Mouse (Mus musculus): Measurements from ENCODE around the gene Lcn2. TPM values are rescaled to one million over a fixed set of nuclear protein-coding genes. Genes with fewer than 3 reads are reported as not detected.

The Lcn2 gene
- polyA plus RNA-seq (2014; fragmentation: Nextera tagmentation; extraction: Ambion mirVana): 0.35 and 0.40 TPM in 2 replicates

DNA sequence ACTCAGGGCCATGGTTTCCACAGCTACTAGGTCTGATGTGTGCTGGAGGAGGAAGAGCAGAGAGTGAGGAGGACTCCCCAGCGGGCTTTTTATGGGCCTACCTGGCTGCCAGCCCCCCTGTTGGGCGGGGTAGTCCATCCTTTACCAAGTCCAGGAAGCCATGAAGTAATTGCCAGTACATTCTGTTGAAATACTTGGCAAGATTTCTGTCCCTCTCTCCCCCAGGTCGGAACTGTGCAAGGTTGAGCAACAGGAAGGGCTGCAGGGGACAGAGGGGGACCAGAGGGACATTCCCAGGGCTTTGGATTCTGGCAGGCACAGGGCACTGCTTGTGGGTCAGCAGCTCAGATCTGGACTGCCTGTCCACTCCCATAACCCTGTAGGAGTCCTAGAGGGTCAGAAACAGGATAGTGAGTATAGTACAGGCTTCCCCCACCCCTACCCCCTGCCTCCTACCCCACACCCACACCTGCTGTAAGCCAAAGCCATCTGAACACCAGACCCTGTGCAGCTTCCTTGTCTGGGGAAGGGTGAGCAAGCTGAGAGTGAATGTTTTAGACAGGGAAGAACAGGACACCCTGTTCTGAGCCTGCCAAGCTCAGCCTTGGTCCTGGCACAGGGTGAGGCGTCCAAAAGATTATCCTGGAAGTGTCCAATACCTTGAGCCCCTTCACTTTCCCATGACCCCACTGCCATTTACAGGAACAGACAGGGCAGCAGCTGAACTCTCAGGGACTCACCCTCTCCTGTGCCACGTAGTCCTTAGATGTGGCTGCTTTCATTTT, at the start of gene Lcn2:
Gene Lcn2 (minus strand): TSS at position 547 of the 785 bp plus-strand sequence.
- ATAC-seq (ENCODE audit: low read depth): no peak
- WGBS: 63% methylated on average over 5 of the region's 5 CpGs

DNA sequence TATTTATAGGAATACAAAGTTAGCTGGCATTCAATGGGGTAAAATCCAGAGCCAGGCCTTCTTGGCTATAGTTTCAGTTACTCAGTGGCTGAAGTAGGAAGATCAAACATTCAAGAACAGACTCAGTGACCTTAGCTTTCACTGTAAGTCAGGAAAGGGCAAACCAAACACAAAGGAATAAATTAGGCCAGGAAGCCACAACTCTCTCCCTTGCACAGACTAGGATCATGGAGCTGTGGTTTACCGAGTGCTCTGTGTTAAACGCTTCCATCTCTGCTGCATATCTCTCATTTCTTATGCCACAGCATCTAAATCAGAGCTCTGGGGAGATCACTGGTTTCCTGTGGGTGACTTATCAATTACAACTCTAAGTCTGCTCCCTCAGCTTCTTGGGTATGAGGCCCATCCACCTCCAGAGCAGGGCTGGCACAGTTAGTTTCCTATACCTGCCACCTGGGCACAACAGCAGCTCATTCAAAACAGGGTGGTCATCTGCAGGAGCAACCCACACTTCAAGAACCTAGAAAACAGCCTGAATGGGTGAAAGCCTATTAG, 49.6 kb upstream of the Lcn2 start:
- no peak overlapping the region for H3K9ac ChIP-seq (replicated peaks; ENCODE audit: low read depth, low read length)
- 0 out of 2 replicates have a peak, but pooled peaks cover 10% of the 10 kb centered on the region for H3K4me1 ChIP-seq (ENCODE audit: control insufficient read depth, insufficient read depth, low read length)
- no peak overlapping the region for H3K4me2 ChIP-seq (ENCODE audit: low read depth, low read length)
- H3K27me3 ChIP-seq (ENCODE audit: control insufficient read depth, insufficient read depth, low read length): no peaks in the 10 kb centered on the region
- WGBS: 59% methylated on average over 2 of the region's 2 CpGs
- peak overlapping the region; percentile 45; the same call in 1 of the 2 replicates for H3K27ac ChIP-seq (ENCODE audit: low read depth, low read length)
- ATAC-seq (ENCODE audit: low read depth): no peak
- H3K36me3 ChIP-seq (ENCODE audit: control insufficient read depth, insufficient read depth, low read length): no peaks in the 10 kb centered on the region
- no peaks in the 10 kb centered on the region for H3K9me3 ChIP-seq (ENCODE audit: control insufficient read depth, low read length)
- H3K4me3 ChIP-seq (ENCODE audit: low read depth, low read length): no peak overlapping the region

More for the DNA sequence above, at the start of gene Lcn2:
- Histone ChIP-seq H3K36me3 (ENCODE audit: control insufficient read depth, insufficient read depth, low read length) (no peaks in the 10 kb centered on the region), H3K9ac (replicated peaks; ENCODE audit: low read depth, low read length) (no peak within 1 kb of the TSS), H3K4me2 (ENCODE audit: low read depth, low read length) (no peak within 1 kb of the TSS), H3K4me3 (ENCODE audit: low read depth, low read length) (no peak within 1 kb of the TSS), H3K27ac (ENCODE audit: low read depth, low read length) (no peak within 1 kb of the TSS), H3K9me3 (ENCODE audit: control insufficient read depth, low read length) (no peaks in the 10 kb centered on the region), H3K27me3 (ENCODE audit: control insufficient read depth, insufficient read depth, low read length) (no peaks in the 10 kb centered on the region), H3K4me1 (ENCODE audit: control insufficient read depth, insufficient read depth, low read length) (no peaks in the 10 kb centered on the region)

DNA sequence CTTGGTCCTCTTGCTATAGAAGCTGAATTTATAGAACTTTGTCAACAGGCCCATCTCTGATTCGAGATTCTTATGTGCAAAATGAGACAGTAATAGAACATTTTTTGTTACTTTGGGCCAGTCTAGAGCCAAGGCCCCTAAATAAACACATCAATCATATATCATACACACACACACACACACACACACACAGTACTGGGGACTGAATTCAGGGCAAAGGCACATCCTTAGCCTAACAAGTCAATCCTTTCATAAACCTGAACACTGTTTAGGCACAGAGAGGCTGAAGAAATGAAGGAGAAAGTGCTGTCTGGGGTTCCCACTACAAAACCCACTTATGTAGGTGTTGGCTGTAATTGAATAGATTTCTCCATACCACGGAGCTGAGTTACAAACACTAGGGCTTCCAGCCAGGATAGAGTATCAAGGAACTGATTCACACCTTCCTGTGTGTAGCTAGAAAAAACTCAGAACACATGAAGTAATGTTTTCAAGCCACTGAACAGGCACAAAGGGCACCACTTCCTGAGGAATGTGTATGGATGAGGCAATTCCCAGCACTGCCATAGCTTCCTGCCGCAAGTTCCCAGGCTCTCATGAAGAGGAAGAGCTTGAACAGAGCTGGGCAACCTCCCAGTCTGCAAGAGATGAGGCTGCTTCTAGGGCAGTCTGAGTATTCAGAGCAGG, 48.8 kb upstream of the Lcn2 start:
- H3K36me3 ChIP-seq (ENCODE audit: control insufficient read depth, insufficient read depth, low read length): no peaks in the 10 kb centered on the region
- no peak overlapping the region for H3K4me2 ChIP-seq (ENCODE audit: low read depth, low read length)
- H3K9ac ChIP-seq (replicated peaks; ENCODE audit: low read depth, low read length): no peak overlapping the region
- WGBS: 39% methylated on average over 3 of the region's 3 CpGs
- peak overlapping the region; percentile 45; the same call in 1 of the 2 replicates for H3K27ac ChIP-seq (ENCODE audit: low read depth, low read length)
- ATAC-seq (ENCODE audit: low read depth): peak; percentile 34; the same call in 1 of the 2 replicates
- H3K4me3 ChIP-seq (ENCODE audit: low read depth, low read length): no peak overlapping the region
- no peaks in the 10 kb centered on the region for H3K9me3 ChIP-seq (ENCODE audit: control insufficient read depth, low read length)
- no peaks in the 10 kb centered on the region for H3K27me3 ChIP-seq (ENCODE audit: control insufficient read depth, insufficient read depth, low read length)
- H3K4me1 ChIP-seq (ENCODE audit: control insufficient read depth, insufficient read depth, low read length): 0 out of 2 replicates have a peak, but pooled peaks cover 10% of the 10 kb centered on the region

DNA sequence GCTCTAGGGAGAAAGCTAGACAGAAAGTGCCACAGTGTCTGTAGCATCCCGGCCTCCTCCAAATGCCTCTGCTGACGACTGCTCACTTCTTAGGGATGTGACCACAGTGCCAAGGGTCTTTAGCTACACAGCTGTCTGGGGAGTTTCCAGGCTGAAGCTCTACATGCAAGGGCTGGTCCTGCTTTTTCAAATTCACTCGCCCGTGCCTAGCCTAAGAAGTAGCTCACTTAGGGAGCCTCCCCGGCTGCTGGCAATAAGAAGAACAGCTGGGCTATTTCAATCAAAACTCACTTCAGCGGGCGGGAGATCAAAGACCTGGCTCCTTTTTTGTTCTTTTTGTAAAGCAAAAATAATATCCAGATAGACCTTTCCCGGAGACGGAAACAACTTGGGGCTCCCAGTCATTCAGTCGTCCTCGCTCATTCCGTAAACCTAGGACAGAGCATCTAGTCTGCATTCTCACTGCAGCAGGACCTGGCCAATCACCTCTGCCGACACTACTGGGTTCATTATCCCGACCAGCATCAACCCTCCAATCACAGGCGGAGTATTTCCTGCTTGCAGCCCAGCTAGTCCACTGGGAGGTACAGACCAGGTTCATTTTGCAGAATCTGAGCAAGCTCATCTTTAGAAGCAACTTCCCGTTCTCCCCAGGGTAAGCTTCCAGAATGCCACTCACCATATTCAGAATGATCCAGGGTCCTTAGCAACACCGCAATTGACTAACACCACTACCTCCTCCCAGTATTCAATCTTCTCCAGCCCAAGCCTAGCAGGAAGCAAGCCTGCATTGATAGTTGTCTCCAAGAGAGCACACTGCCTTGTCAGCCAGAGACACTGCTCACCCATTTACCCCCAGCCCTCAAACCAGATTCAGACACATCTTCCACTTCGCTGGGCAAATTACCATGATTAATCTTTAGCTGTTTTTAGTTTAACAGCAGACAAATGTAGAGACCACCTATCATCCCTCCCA, 42.9 kb upstream of the Lcn2 start:
- Histone ChIP-seq H3K4me2 (ENCODE audit: low read depth, low read length) (peak overlapping the region; percentile 66), H3K9ac (replicated peaks; ENCODE audit: low read depth, low read length) (peak overlapping the region; percentile 83), H3K9me3 (ENCODE audit: control insufficient read depth, low read length) (no peaks in the 10 kb centered on the region), H3K36me3 (ENCODE audit: control insufficient read depth, insufficient read depth, low read length) (no peaks in the 10 kb centered on the region), H3K4me3 (ENCODE audit: low read depth, low read length) (peak overlapping the region; percentile 54), H3K27me3 (ENCODE audit: control insufficient read depth, insufficient read depth, low read length) (no peaks in the 10 kb centered on the region), H3K4me1 (ENCODE audit: control insufficient read depth, insufficient read depth, low read length) (peaks cover 37% of the 10 kb centered on the region), H3K27ac (ENCODE audit: low read depth, low read length) (peak overlapping the region; percentile 91)
- ATAC-seq (ENCODE audit: low read depth): peak; percentile 95
- 6% methylated on average over 18 of the region's 18 CpGs for WGBS

DNA sequence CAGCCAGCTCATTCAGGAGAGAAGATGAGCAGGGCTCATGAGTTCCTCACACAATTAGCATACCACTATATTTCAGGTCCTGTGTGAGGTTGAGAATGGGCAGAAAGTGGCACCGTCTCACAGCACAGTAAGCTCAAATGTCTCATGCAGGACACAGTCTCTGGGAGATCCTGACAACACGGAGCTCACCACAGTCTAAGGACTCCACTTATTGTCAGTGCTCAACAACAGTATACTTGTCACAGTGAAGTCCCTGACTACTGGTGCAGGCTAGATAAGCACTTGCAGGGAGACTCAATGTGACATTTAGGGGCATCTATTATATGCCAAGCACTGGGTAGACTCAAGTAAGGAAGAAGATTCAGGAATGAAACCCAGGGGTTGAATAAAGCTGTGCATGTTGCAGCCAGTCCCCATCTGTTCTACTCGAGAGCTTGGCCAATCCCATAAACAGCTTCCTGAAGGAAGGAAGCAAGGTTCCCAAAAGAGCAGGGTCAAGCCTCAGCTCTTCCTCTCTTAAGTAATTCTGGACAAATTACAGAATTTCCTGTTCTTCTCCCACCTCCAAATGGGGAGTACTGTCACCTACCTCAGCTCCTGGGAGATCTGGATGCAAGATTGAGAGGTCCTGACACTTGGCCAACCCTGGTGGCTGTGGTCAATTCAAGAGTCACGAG, 41.3 kb upstream of the Lcn2 start:
- H3K4me2 ChIP-seq (ENCODE audit: low read depth, low read length): peak overlapping the region; percentile 66
- no peaks in the 10 kb centered on the region for H3K27me3 ChIP-seq (ENCODE audit: control insufficient read depth, insufficient read depth, low read length)
- peak overlapping the region; percentile 54 for H3K4me3 ChIP-seq (ENCODE audit: low read depth, low read length)
- H3K27ac ChIP-seq (ENCODE audit: low read depth, low read length): peak overlapping the region; percentile 74
- H3K9ac ChIP-seq (replicated peaks; ENCODE audit: low read depth, low read length): peak overlapping the region; percentile 50
- no peaks in the 10 kb centered on the region for H3K9me3 ChIP-seq (ENCODE audit: control insufficient read depth, low read length)
- ATAC-seq (ENCODE audit: low read depth): no peak
- H3K36me3 ChIP-seq (ENCODE audit: control insufficient read depth, insufficient read depth, low read length): no peaks in the 10 kb centered on the region
- peaks cover 39% of the 10 kb centered on the region for H3K4me1 ChIP-seq (ENCODE audit: control insufficient read depth, insufficient read depth, low read length)
- WGBS: 60% methylated on average over 4 of the region's 4 CpGs

DNA sequence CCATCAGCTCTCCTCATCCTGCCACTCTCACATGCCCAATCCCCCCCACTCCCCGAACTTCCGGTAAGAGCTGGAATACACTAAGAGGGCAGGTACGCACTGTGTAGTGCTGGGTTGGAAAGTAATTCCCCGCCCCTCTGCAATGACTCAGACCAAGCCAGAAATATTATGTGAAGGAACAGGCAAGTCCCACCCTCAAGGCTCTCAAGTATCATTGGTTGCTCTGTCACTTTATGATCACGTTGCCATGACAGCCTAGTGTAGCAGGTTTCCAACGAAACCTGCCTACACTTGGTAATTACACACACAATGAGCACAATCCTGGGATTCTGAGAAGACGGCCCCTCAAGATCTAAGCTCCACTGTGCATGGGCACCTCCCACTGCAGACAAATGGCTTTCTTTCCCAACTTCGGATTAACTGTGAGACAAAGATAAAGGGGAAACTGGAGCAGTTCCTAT, 40.2 kb upstream of the Lcn2 start:
- Histone ChIP-seq H3K4me3 (ENCODE audit: low read depth, low read length) (peak overlapping the region; percentile 54), H3K36me3 (ENCODE audit: control insufficient read depth, insufficient read depth, low read length) (no peaks in the 10 kb centered on the region), H3K27me3 (ENCODE audit: control insufficient read depth, insufficient read depth, low read length) (no peaks in the 10 kb centered on the region), H3K27ac (ENCODE audit: low read depth, low read length) (peak overlapping the region; percentile 74), H3K9me3 (ENCODE audit: control insufficient read depth, low read length) (no peaks in the 10 kb centered on the region), H3K4me1 (ENCODE audit: control insufficient read depth, insufficient read depth, low read length) (peaks cover 47% of the 10 kb centered on the region), H3K9ac (replicated peaks; ENCODE audit: low read depth, low read length) (peak overlapping the region; percentile 50), H3K4me2 (ENCODE audit: low read depth, low read length) (peak overlapping the region; percentile 66)
- peak; percentile 75 for ATAC-seq (ENCODE audit: low read depth)
- WGBS: 24% methylated on average over 8 of the region's 8 CpGs

DNA sequence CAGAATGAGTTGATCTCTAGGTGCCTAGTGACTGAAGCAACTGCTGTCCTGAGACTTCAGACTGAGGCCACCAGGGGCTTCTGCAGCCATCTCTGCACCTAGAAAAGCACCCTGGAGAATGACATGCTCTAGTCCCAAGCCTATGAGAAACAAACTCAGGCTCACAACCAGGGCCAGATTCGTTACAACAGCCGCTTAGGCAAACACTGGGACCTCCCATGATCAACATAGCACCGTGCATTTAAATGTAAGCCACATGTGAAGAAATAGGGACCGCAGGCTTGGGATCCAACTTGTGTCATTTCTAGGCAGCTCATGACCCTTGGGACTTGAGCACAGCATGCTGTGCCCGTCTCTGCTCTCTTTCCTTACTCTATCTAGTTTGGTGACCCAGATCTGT, 39.7 kb upstream of the Lcn2 start:
- Histone ChIP-seq H3K9me3 (ENCODE audit: control insufficient read depth, low read length) (no peaks in the 10 kb centered on the region), H3K4me3 (ENCODE audit: low read depth, low read length) (peak overlapping the region; percentile 54), H3K36me3 (ENCODE audit: control insufficient read depth, insufficient read depth, low read length) (no peaks in the 10 kb centered on the region), H3K4me2 (ENCODE audit: low read depth, low read length) (peak overlapping the region; percentile 66), H3K4me1 (ENCODE audit: control insufficient read depth, insufficient read depth, low read length) (peaks cover 49% of the 10 kb centered on the region), H3K27me3 (ENCODE audit: control insufficient read depth, insufficient read depth, low read length) (no peaks in the 10 kb centered on the region), H3K27ac (ENCODE audit: low read depth, low read length) (peak overlapping the region; percentile 74), H3K9ac (replicated peaks; ENCODE audit: low read depth, low read length) (0 out of 2 replicates have a peak overlapping the region, but pooled peaks have one; percentile 50)
- ATAC-seq (ENCODE audit: low read depth): no peak
- 83% methylated on average over 5 of the region's 5 CpGs for WGBS

DNA sequence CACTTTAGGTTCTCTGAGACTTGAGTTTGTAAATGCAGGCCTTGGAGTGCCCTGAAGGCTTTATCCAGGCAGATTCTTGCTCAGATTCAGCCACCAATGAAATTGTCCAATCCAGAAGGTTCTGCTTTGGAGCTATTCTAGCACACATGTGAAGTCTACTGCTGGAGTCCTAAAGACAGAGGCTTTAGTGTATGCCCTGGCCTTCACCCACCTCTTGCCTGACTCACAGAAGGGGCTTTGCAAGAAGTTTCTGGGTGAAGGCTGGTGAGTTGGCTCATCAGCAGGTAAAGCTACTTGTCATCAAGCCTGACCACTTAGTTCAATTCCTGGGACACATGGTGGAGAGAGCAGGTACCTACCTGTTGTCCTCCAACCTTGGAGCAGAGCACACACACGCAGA, 38.1 kb upstream of the Lcn2 start:
- H3K4me3 ChIP-seq (ENCODE audit: low read depth, low read length): no peak overlapping the region
- ATAC-seq (ENCODE audit: low read depth): no peak
- no peaks in the 10 kb centered on the region; the same call in 1 of the 2 replicates for H3K36me3 ChIP-seq (ENCODE audit: control insufficient read depth, insufficient read depth, low read length)
- H3K4me1 ChIP-seq (ENCODE audit: control insufficient read depth, insufficient read depth, low read length): peaks cover 44% of the 10 kb centered on the region
- WGBS: 97% methylated on average over 1 of the region's 1 CpGs
- no peaks in the 10 kb centered on the region for H3K9me3 ChIP-seq (ENCODE audit: control insufficient read depth, low read length)
- no peaks in the 10 kb centered on the region for H3K27me3 ChIP-seq (ENCODE audit: control insufficient read depth, insufficient read depth, low read length)
- H3K4me2 ChIP-seq (ENCODE audit: low read depth, low read length): no peak overlapping the region
- no peak overlapping the region for H3K9ac ChIP-seq (replicated peaks; ENCODE audit: low read depth, low read length)
- no peak overlapping the region for H3K27ac ChIP-seq (ENCODE audit: low read depth, low read length)

Measured in neural tube, embryonic 14.5 days (tissue).